Mouse (Mus musculus) thymus, postnatal 10 days (tissue): Measurements from ENCODE around the gene Dnah17.

ENCODE experiments used
- DNase-seq, 2 experiments: peaks; one replicate each; pipeline ENCODE4 v3.0.0; 2021; ENCODE audit warnings: low spot score in 2 of 2

Gene Dnah17

GRCm38 (mm10) chr11:118130534-118130933, at the start of gene Dnah17:
TSS of gene Dnah17 (minus strand) at chr11:118130634.
- no peak for DNase-seq

GRCm38 (mm10) chr11:118180199-118180598, 49.8 kb upstream of the Dnah17 start:
- DNase-seq: no peak

- DNase-seq: no peak
Measured at GRCm38 (mm10) chr11:118178236-118178635, 47.8 kb upstream of the Dnah17 start.

- no peak for DNase-seq
Measured at GRCm38 (mm10) chr11:118174752-118175151, 44.3 kb upstream of the Dnah17 start.

GRCm38 (mm10) chr11:118172768-118173167, 42.3 kb upstream of the Dnah17 start:
- DNase-seq: no peak

GRCm38 (mm10) chr11:118170333-118170732, 39.9 kb upstream of the Dnah17 start:
- no peak for DNase-seq

GRCm38 (mm10) chr11:118168714-118169113, 38.3 kb upstream of the Dnah17 start:
- DNase-seq: no peak

GRCm38 (mm10) chr11:118166626-118167025, 36.2 kb upstream of the Dnah17 start:
- no peak for DNase-seq

- no peak for DNase-seq
Measured at GRCm38 (mm10) chr11:118165681-118166080, 35.2 kb upstream of the Dnah17 start.

- DNase-seq: no peak
Measured at GRCm38 (mm10) chr11:118164566-118164965, 34.1 kb upstream of the Dnah17 start.

- DNase-seq: no peak
Measured at GRCm38 (mm10) chr11:118162245-118162644, 31.8 kb upstream of the Dnah17 start.

GRCm38 (mm10) chr11:118161240-118161639, 30.8 kb upstream of the Dnah17 start:
- DNase-seq: no peak

GRCm38 (mm10) chr11:118160763-118161162, 30.3 kb upstream of the Dnah17 start:
- DNase-seq: no peak

GRCm38 (mm10) chr11:118158753-118159152, 28.3 kb upstream of the Dnah17 start:
- DNase-seq: no peak

GRCm38 (mm10) chr11:118156480-118157060, 26.1 kb upstream of the Dnah17 start:
- no peak for DNase-seq

GRCm38 (mm10) chr11:118152964-118153363, 22.5 kb upstream of the Dnah17 start:
- DNase-seq: no peak

- DNase-seq: no peak
Measured at GRCm38 (mm10) chr11:118151423-118152180, 21.2 kb upstream of the Dnah17 start.

- DNase-seq: no peak
Measured at GRCm38 (mm10) chr11:118150115-118150701, 19.8 kb upstream of the Dnah17 start.

- DNase-seq: no peak
Measured at GRCm38 (mm10) chr11:118147877-118148637, 17.6 kb upstream of the Dnah17 start.

GRCm38 (mm10) chr11:118146446-118146845, 16.0 kb upstream of the Dnah17 start:
- DNase-seq: no peak

- DNase-seq: peak; percentile 46 to 53
Measured at GRCm38 (mm10) chr11:118145771-118146351, 15.4 kb upstream of the Dnah17 start.

GRCm38 (mm10) chr11:118145092-118145491, 14.7 kb upstream of the Dnah17 start:
- no peak for DNase-seq
